Mouse (Mus musculus): ENCODE measurements around the gene Zfp978.
"Not testable (repeated sequence)": the region's sequence is repeated elsewhere in the genome, so short reads cannot be mapped to it uniquely, and the experiment has no call there.

- not testable (repeated sequence) for TF ChIP-seq CTCF (conservative IDR thresholded peaks at IDR 0.05; ENCODE audit: insufficient read depth, insufficient read length, low read depth, low read length); POLR2A (IDR thresholded peaks at IDR 0.05; ENCODE audit: low read depth, low read length)
These were observed 70.8 kb downstream of the Zfp978 start for GRCm38 (mm10) chr4:147431696-147432442.
